Mouse (Mus musculus) cerebellum, adult 11-12 months (tissue): ENCODE data around the gene Tmem139.

ENCODE experiments used
- DNase-seq: peaks from one replicate; pipeline ENCODE4 v3.0.0; 2022

Tmem139 gene

GRCm38 (mm10) chr6:42282865-42283528, 21.2 kb downstream of the Tmem139 start:
- no peak for DNase-seq

GRCm38 (mm10) chr6:42286448-42286847, 24.7 kb downstream of the Tmem139 start, which contains the start of gene Clcn1:
Gene Clcn1 (plus strand): TSS chr6:42286685.
- no peak for DNase-seq

GRCm38 (mm10) chr6:42287562-42287961, 25.8 kb downstream of the Tmem139 start:
- DNase-seq, result no peak

GRCm38 (mm10) chr6:42293327-42293726, 31.6 kb downstream of the Tmem139 start:
- no peak for DNase-seq

- no peak for DNase-seq
These were observed 33.9 kb downstream of the Tmem139 start for GRCm38 (mm10) chr6:42295549-42296094.

GRCm38 (mm10) chr6:42299362-42299761, 37.6 kb downstream of the Tmem139 start:
- no peak for DNase-seq

GRCm38 (mm10) chr6:42309816-42310378, 48.1 kb downstream of the Tmem139 start:
- DNase-seq, result no peak

GRCm38 (mm10) chr6:42310427-42311053, 48.8 kb downstream of the Tmem139 start:
- no peak for DNase-seq
